Mouse (Mus musculus): Measurements from ENCODE around the gene Wnt2b. TPM values are rescaled to one million over a fixed set of nuclear protein-coding genes. Genes with fewer than 3 reads are reported as not detected.

Wnt2b gene
- polyA plus RNA-seq, 1 experiment from 2014 or later, result 0.59 TPM

- Histone ChIP-seq H3K27me3 (ENCODE audit: insufficient read depth, low read length) (peaks cover 24% of the 10 kb centered on the region), H3K36me3 (ENCODE audit: insufficient read depth, low read length) (no peaks in the 10 kb centered on the region), H3K9ac (ENCODE audit: low read depth, low read length) (no peak overlapping the region), H3K27ac (no peak overlapping the region), H3K4me1 (replicated peaks; ENCODE audit: insufficient read depth, low read length) (peaks cover 11% of the 10 kb centered on the region; the same call in 1 of the 2 replicates), H3K9me3 (replicated peaks; ENCODE audit: low read length) (no peaks in the 10 kb centered on the region), H3K4me3 (replicated peaks; ENCODE audit: low read depth, low read length) (no peak overlapping the region), H3K4me2 (ENCODE audit: low read length) (no peak overlapping the region)
- 62% methylated on average over 8 of the region's 8 CpGs for WGBS
- DNase-seq (ENCODE audit: low spot score) (no peak), ATAC-seq (replicated peaks; ENCODE audit: low FRiP score, low read depth) (no peak)
- TF ChIP-seq CTCF (IDR thresholded peaks at IDR 0.05; ENCODE audit: low read depth), result no peak
These were observed 3.5 kb upstream of the Wnt2b start for GRCm38 (mm10) chr3:104965070-104965855.

DNA sequence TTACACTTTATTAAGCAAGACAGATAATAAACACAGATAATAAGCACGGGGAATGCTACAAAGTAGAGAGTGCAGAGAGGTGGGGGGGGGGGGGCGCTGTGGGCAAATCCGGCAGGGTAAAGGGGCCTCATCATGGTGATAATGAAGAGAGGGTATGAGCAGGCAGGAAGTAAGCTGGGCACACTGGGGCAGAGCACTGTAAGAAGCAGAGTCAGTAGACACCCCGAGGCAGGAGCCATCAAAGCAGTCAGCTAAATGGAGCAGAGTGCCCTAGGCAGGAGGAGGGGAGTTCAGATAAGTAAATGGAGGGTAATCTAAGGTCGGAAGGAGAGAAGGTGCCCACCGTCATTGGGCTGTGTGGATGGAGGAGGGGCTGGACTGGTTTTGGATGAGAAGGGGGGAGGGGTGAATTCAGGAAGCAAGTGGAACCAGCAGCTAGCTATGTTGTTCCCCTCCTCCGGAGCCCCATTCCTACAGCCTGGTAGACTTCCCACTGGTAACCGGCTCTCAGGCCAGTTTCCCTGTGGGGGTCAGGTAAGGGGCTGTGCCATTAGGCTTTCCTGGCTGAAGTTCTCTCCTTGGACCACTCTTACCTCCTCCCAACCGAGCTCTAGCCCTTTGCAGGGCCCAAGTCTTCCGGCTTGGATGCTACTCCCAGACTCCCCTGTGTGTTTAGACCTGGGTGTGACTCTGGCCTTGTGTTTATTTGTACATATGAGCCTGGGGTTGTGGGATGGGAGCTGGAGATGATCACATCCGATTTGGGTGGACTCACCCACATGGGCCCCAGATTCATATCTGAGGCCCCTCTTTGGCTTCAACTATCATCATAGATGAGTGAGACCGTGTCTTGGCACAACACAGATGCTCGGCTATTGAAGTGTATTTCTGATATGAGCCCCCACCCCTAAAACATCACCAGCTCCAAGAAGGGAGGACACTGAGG, 1.9 kb upstream of the Wnt2b start:
- H3K27me3 ChIP-seq (ENCODE audit: insufficient read depth, low read length), result peaks cover 29% of the 10 kb centered on the region
- no peak overlapping the region for H3K4me2 ChIP-seq (ENCODE audit: low read length)
- DNase-seq (ENCODE audit: low spot score) (no peak), ATAC-seq (replicated peaks; ENCODE audit: low FRiP score, low read depth) (no peak)
- no peak overlapping the region for H3K27ac ChIP-seq
- WGBS, result 31% methylated on average over 13 of the region's 13 CpGs
- peaks cover 11% of the 10 kb centered on the region; the same call in 1 of the 2 replicates for H3K4me1 ChIP-seq (replicated peaks; ENCODE audit: insufficient read depth, low read length)
- no peaks in the 10 kb centered on the region for H3K9me3 ChIP-seq (replicated peaks; ENCODE audit: low read length)
- no peak overlapping the region for H3K4me3 ChIP-seq (replicated peaks; ENCODE audit: low read depth, low read length)
- no peaks in the 10 kb centered on the region for H3K36me3 ChIP-seq (ENCODE audit: insufficient read depth, low read length)
- TF ChIP-seq CTCF (IDR thresholded peaks at IDR 0.05; ENCODE audit: low read depth), result no peak
- H3K9ac ChIP-seq (ENCODE audit: low read depth, low read length), result no peak overlapping the region

- H3K9me3 ChIP-seq (replicated peaks; ENCODE audit: low read length), result no peaks in the 10 kb centered on the region
- no peak for DNase-seq (ENCODE audit: low spot score)
- ATAC-seq (replicated peaks; ENCODE audit: low FRiP score, low read depth), result no peak
- peaks cover 29% of the 10 kb centered on the region for H3K27me3 ChIP-seq (ENCODE audit: insufficient read depth, low read length)
- TF ChIP-seq CTCF (IDR thresholded peaks at IDR 0.05; ENCODE audit: low read depth), result no peak
- H3K27ac ChIP-seq, result no peak overlapping the region
- H3K4me2 ChIP-seq (ENCODE audit: low read length), result no peak overlapping the region
- H3K36me3 ChIP-seq (ENCODE audit: insufficient read depth, low read length), result no peaks in the 10 kb centered on the region
- H3K4me1 ChIP-seq (replicated peaks; ENCODE audit: insufficient read depth, low read length), result peaks cover 11% of the 10 kb centered on the region; the same call in 1 of the 2 replicates
- 8% methylated on average over 5 of the region's 5 CpGs for WGBS
- no peak overlapping the region for H3K9ac ChIP-seq (ENCODE audit: low read depth, low read length)
- H3K4me3 ChIP-seq (replicated peaks; ENCODE audit: low read depth, low read length), result no peak overlapping the region
These were observed 1.1 kb upstream of the Wnt2b start for GRCm38 (mm10) chr3:104962866-104963265.

- Histone ChIP-seq H3K27me3 (ENCODE audit: insufficient read depth, low read length) (peaks cover 29% of the 10 kb centered on the region), H3K36me3 (ENCODE audit: insufficient read depth, low read length) (no peaks in the 10 kb centered on the region), H3K27ac (no peak overlapping the region), H3K9ac (ENCODE audit: low read depth, low read length) (0 out of 2 replicates have a peak overlapping the region, but pooled peaks have one; percentile 40), H3K4me2 (ENCODE audit: low read length) (peak overlapping the region; percentile 83), H3K4me1 (replicated peaks; ENCODE audit: insufficient read depth, low read length) (peaks cover 11% of the 10 kb centered on the region; the same call in 1 of the 2 replicates), H3K4me3 (replicated peaks; ENCODE audit: low read depth, low read length) (peak overlapping the region; percentile 42), H3K9me3 (replicated peaks; ENCODE audit: low read length) (no peaks in the 10 kb centered on the region)
- DNase-seq (ENCODE audit: low spot score), result peak; percentile 39
- WGBS, result under 1% methylated on average over 31 of the region's 31 CpGs
- ATAC-seq (replicated peaks; ENCODE audit: low FRiP score, low read depth), result peak; percentile 10; the same call in 1 of the 2 replicates
- TF ChIP-seq CTCF (IDR thresholded peaks at IDR 0.05; ENCODE audit: low read depth), result no peak
These were observed 455 bp upstream of the Wnt2b start for GRCm38 (mm10) chr3:104962141-104962611.

GRCm38 (mm10) chr3:104960026-104961000, 1.4 kb downstream of the Wnt2b start:
- WGBS, result 17% methylated on average over 19 of the region's 19 CpGs
- ATAC-seq (replicated peaks; ENCODE audit: low FRiP score, low read depth) (no peak), DNase-seq (ENCODE audit: low spot score) (no peak)
- H3K9ac ChIP-seq (ENCODE audit: low read depth, low read length), result no peak overlapping the region
- H3K27ac ChIP-seq, result no peak overlapping the region
- H3K4me1 ChIP-seq (replicated peaks; ENCODE audit: insufficient read depth, low read length), result peaks cover 11% of the 10 kb centered on the region; the same call in 1 of the 2 replicates
- H3K27me3 ChIP-seq (ENCODE audit: insufficient read depth, low read length), result peaks cover 29% of the 10 kb centered on the region
- H3K9me3 ChIP-seq (replicated peaks; ENCODE audit: low read length), result no peaks in the 10 kb centered on the region
- TF ChIP-seq CTCF (IDR thresholded peaks at IDR 0.05; ENCODE audit: low read depth), result no peak
- no peaks in the 10 kb centered on the region for H3K36me3 ChIP-seq (ENCODE audit: insufficient read depth, low read length)
- H3K4me2 ChIP-seq (ENCODE audit: low read length), result peak overlapping the region; percentile 83; the same call in 1 of the 2 replicates
- no peak overlapping the region for H3K4me3 ChIP-seq (replicated peaks; ENCODE audit: low read depth, low read length)
